Mouse (Mus musculus) left cerebral cortex, adult 9 months (tissue): ENCODE measurements around the gene Snrnp48.
A peak's percentile ranks its signal among the peaks of the same experiment; 100 is the strongest.

Experiments
- DNase-seq, 2 experiments: peaks; one replicate each; pipeline ENCODE4 v3.0.0; 2022; ENCODE audit warnings: low spot score in 2 of 2

The Snrnp48 gene

DNA sequence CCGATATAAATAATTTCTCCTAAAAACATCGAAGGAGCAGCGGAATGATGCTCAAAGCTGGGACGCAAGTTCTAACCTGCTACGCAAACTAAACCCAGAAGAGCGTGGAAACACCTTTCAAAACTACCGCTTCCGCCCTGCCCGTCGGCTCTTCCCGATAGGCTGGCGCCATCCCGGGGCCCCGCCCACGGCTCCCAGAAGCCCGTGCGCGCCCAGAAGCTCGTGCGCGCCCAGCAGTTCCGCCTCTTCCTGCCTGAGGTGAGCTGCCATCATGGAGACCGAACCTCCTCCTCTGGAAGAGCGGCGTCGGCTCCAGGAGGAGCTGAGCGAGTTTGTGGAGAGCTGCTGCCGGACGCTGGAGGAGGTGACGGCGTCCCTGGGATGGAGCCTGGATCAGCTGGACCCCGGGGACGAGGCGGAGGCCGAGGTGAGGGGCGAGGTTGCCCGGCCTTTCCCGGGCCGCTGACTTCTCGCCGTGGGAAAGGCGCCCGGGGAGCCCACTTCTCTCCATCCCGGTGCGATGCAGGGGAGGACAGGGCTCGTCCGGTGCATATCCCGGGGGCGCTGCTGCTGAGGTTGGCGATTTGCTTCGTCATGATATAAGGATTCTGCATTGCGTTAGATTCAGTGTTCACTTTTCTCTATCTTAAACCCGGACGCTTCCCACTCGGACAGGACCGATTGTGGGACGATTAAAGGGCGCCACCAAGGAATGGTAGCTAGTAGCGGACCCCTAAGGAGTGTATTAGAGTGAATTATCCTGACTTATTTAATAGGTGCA is at the start of gene Snrnp48:
Snrnp48 (plus strand) TSS at position 237 of the 781 bp plus-strand sequence.
- peak; percentile 75 to 89 for DNase-seq

DNA sequence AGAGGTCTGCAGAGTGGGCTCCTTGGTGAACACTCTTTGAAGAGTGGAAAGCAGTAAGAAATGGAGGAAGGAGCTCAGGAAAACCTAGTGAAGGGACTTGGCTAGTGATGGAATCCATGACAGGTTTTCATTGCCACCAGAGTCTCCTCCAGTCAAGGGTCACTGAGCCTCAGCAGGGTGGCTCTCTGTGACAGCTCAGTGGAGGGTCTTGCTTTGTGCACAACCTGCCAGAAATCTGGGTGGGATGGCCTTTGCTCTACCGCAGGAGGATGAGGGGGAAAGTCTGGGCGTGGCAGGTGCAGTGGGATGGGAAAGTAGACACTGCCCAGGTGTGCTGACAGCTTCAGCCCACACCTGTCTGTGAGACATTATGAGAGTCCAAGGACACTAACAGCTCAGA is 49.2 kb upstream of the Snrnp48 start:
- DNase-seq = no peak

DNA sequence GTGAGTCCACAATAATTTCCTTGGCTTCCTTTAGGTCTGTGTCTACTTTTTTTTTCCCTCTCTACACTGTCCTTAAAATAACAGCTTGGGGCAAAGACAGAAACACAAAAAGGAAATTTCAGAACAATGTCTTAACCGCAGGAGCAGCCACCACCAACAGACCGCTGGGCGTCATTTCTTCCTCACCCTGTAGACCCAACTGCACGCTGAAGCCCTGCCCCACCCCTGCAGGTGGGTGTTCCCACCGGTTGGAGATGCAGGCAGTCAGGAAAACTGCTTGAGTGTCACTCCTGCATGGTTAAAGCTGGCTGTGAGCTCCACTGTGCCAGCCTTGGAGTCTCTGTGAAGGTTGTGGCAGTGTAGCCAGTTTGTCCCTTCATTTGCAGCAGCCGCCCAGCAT is 47.1 kb upstream of the Snrnp48 start:
- DNase-seq = no peak

DNA sequence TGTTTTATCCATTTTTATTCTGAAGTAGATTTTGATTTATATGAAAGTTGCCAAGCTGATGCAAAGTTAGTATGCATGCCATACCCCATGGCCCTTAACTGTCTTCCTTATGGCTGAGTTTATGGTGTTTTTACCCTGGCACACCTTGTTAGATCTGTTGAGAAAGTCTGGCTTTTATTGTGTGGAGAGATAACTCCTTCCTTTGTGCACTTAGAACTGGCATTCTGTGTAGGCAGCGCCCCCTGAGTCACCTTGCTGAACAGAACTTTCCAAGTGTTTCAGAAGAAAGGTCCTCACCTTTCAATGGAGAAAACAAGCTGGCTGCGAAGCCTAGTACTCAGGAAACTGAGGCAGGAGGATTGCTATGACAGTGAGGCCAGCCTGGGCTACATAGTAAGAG is 42.7 kb upstream of the Snrnp48 start:
- no peak for DNase-seq

DNA sequence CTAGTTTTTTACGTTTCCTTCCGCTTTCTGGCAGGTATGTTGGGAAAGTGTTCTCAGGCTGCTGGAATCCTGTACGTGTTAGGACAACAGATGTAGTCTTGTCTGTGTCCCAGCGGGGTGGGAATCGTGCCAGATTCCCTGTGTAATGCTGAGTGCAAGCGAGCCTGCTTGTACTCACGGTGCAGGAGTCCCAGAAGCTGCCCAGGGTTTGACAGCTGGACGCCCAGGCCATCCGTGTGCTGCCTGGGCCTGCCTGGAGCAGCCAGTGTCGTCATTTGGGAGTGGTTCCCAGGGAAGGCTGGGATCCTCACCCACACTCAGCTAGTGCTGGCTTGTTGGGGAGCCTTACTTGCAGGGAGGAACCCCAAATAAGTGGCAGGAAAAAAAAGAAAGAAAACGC is 42.1 kb upstream of the Snrnp48 start:
- no peak for DNase-seq

DNA sequence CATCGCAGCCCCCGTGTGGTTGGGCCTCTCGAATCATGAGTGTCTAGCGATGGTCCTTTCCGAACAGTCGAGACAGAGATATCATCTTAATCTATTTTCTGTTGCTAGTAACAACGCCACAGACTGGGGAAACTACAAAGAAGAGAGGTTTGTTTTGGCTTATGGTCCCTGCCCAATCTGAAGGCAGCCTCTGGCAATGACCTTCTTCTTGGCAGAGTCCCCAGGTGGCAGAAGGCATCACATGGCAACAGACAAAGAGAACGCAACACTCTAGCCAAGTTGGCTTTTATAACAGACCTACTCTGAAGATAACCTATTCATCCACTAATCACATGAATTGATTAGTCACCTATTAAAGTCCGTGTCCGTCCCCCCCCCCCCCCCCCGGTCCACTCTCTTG is 39.8 kb upstream of the Snrnp48 start:
- DNase-seq = no peak

DNA sequence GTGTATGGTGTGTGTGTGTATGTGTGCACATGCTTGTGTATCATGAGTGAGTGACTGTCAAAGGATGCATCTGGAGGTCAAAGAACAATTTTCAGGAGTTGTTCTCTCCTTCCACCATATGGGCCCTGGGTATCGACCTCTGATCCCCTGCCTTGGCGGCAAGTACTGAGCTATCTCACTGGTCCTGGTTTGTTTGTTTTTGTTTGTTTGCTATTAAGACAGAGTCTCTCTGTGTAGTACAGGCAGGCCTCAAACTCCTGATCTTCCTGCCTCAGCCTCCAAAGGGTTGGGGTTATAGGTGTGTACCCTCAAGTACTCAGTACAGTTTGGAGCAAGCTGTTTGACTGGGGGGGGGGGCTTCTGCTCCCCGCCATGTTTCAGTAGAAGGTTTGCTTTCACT is 37.7 kb upstream of the Snrnp48 start:
- DNase-seq = no peak

DNA sequence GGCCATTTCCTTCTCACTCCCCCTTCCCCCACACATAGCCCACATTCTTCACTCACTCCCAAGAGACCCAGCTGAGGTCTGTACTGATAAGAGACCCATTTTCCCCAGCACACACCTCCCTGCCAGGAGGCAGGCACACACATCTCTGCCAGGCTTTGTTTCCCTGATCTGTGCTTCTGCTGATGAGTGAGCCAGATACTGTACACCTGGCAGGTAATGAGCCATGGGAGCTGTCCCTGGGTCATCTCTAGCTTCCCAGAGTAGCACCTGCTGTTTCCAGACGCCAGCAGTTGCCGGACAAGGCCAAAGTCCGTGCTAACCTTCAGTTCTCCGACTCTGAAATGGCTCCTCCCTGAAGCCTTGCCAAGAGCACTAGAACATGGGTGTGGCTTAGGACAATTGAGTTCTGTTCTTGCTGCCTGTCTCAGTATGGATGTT is 34.0 kb upstream of the Snrnp48 start:
- DNase-seq = no peak

DNA sequence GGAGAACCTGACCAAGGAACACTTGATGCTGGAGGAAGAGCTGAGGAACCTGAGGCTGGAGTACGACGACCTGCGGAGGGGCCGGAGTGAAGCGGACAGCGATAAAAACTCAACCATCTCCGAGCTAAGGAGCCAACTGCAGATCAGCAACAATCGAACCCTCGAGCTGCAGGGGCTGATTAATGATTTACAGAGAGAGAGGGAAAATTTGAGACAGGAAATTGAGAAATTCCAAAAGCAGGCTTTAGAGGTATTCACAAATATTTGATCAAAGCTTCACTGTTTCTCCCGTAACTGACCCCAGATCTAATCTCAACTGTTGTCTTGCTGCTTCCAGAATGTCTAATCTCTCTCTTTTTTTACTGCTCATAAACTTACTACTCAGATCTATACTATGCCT is 11.3 kb upstream of the Snrnp48 start:
- DNase-seq = no peak

DNA sequence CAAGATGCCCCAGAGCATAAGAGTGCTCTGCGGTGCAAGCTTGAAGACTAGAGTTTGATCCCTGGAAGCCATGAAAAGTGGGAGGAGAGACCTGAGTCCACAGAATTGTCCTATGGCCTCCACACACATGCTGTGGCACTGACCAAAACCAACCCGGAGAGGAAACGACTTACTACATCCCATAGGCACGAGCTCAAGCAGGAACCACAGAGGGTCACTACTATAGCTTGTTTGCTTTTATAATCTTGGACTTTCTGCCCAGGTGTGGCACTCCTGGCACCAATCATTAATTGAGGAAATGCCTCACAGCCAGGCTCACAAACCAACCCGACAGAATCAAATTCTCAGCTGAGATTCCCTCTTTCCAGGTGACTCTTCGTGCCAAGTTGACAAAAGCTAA is 3.3 kb upstream of the Snrnp48 start:
- DNase-seq = no peak

DNA sequence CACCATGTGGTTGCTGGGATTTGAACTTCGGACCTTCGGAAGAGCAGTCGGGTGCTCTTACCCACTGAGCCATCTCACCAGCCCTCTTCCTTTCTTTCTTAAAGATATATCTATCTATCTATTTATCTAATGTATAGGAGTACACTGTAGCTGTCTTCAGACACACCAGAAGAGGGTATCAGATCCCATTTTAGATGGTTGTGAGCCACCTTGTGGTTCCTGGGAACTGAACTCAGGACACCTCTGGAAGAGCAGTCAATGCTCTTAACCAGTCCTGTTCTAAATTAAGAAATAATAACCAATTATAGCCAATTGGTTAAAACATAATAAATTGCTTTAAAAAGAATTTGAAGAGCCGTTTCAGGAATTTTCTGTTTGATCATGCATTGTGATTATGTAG is 567 bp upstream of the Snrnp48 start:
- no peak for DNase-seq

DNA sequence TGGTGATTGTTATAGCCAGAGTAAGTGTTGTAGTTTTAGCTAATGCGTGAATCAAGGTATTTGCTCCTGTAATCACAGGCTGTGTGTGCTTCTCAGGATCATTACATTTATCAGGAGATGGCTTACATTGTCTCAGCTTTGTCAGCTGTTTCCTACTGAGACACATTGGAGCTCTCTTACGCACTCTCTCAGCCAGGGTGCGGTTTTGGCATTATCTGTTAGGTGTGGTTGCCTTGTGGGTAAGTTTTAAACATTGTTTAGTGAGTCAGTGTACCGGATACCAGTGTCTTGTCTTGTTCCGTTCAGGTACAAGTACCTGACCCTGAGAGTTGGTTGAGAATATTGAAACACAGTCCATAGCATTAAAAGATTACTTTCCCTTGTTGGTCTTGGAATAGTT is 6.4 kb downstream of the Snrnp48 start:
- DNase-seq = no peak

DNA sequence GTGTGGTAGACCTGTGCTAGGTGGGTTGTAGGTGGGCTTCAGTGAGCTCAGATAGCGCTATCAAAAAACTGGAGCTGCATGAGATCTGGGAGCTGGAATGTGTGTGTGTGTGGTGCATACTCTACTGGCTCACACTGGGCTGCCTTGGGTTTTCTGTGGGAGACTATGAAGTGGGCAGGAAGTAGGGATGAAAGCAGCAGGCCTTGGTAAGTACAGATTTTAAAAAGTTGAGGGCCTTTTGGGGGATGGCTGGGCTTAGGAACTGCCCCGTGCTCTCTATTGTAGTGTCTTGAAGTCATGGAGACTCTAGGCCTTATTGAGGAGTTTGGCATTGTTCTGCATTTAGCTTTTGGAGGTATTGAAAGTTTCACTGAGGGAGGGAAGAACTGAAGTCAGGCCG is 13.9 kb downstream of the Snrnp48 start:
- no peak for DNase-seq

DNA sequence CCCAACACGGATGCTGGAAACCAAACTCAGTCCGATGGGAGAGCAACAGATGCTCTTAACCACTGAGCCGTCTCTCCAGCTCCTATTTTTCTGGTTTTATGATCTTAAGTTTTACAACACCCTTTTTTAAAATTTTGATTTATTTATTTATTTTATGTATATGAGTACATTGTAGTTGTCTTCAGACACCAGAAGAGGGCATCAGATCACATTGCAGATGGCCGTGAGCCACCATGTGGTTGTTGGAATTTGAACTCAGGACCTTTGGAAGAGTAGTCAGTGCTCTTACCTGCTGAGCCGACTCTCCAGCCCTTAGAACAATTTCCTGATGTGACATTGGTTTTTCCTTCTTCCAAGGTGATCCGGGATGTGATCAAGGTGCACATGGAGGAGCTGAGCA is 15.6 kb downstream of the Snrnp48 start:
- DNase-seq = no peak

DNA sequence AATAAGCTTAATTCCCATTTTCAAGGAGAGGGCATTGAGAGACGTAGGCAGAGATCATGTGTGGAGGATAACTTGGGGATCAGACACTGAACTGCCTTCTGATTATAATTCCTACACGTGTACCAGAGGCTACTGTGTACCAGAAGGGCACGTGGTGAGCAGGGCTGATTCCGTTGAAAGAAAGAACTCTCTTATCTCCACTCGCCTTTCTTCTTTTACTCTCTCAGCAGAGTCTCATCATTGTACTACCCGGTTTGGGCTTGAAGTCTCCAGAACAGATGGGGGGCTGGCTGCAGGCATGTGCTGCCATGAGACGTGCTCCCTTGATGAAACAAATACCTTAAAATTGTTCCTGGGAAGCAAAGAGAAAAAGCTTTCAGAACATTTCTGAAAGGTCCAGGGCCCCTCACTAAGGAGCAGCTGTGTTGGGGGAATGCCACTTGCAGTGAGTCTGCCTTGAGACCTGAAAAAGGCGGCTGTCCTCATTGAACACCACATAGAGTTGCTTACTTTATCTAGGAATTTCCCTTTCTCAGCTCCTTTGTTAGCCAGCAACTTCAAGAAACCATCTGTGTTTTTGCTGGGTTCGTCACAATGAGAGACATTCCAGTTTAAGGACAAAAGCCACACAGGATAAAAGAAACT is 25.6 kb downstream of the Snrnp48 start:
- DNase-seq = no peak

DNA sequence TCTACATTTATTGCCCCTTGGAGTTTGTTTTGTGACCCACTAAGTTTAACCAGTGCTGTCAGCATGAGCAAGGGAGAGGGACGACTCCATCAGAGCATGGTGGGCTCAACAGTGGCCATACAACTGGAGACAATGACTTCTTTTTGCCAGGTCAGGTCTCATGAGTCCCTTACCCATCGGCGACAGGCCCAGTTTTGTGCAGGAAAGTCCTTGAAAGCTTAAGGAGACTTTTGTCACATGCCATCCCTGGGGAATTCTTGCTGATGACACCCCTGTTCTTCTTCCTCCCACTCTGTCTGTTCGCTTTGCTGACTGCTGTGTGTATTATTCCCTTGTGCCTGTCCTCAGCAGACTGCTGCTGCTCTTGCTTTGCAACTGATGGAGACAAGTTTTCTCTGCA is 27.7 kb downstream of the Snrnp48 start:
- no peak for DNase-seq

DNA sequence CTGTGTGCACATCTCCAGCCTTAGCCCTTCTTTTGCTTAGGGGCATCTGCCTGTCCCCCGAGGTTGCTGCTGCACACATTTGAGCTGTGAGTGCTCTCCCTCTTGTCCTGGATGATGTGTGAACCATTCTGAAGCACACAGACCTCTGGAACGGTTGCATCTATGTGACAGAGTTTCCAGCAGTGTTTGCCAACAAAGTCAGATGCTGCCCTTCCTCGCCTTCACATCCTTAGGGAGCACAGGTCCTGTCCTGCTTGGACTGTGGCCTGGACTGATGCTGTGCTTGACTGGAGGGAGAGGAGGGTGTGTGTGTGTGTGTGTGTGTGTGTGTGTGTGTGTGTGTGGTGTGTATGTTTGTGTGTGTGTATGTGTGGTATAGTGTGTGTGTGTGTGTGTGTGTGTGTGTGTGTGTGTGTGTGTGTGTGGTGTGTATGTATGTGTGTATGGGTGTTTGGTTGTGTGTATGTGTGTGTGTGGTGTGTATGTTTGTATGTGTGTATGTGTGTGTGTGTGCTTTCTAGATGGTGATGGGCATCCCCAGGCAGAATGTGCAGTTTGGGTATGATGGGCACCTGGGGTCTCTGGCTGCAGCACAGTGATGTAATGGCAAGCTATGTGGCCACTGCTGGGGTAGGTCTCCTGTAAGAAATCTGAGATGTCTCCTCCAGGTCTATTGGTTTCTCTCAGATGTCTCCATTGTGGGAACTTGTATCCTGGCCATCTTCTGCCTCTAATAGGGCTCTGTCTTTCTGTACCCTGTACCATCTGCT is 28.3 kb downstream of the Snrnp48 start:
- no peak for DNase-seq

DNA sequence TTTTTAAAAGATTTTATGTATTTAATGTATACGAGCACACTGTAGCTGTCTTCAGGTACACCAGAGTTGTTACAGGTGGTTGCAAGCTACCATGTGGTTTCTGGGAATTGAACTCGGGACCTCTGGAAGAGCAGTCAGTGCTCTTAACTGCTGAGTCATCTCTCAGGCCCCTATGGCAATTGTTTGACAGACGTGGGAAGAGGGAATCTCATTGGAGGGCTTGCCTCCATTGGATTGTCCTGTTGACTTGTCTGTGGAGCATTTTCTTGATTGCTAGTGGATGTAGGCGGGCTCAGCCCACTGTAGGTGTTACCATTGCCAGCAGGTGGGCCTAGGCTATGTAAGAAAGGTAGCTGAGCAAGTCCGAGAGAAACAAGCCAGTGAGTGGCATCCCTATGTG is 29.9 kb downstream of the Snrnp48 start:
- DNase-seq = no peak

DNA sequence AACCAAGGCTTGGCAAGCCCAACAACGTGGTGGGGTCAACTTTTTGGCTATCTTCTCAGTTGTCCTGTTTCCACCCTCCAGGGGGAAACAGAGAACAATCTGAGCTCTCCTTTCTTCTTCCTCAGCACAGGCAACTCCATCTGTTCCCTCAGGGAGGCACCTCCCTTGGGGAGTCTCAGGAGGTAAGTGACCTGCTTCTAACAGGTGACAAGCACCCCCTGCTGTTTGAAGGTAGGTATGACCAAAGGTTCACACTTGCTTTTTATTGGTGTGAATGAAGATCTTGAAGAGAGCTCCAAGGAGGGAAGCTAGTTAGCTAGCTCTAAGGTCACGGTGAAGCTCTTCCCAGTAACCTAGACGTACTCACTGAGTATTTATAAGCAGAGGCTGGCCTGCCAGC is 30.6 kb downstream of the Snrnp48 start:
- no peak for DNase-seq

DNA sequence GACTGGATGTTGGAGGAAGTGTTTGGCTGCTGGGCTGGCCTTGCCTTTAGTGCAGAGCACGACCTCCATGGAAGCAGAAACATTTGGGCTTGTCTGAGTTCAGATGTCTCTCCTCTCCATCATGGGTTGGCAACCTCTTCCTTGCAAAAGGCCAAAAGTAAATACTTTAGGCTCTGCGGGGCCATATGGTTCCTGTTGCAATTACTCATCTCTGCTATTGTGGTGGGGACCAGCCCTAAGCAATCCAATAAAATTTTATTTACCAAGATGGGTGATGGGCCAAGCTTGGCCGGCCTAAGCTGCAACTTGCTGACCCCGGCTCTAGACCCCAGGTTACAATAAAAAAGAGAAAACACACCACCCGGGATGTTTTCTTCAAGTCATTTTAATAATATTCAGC is 43.4 kb downstream of the Snrnp48 start:
- DNase-seq = no peak

DNA sequence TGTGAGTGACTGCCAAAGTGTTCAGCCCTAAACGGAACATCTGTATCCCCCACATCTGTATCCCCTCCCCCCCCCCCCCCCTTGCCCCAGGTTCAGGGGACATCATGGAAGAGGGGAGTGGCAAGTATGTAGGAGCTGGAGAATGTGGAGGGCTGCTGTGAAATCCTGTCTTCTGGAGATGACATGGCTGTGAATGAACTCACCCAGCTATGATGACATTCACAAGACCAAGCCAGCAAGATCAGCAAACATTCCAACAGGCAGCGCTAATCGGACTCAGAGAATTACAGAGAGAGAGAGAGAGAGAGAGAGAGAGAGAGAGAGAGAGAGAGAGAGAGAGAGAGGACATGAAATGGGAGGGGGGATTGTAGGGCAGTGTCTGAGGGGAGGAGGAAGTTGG is 46.5 kb downstream of the Snrnp48 start:
- no peak for DNase-seq

DNA sequence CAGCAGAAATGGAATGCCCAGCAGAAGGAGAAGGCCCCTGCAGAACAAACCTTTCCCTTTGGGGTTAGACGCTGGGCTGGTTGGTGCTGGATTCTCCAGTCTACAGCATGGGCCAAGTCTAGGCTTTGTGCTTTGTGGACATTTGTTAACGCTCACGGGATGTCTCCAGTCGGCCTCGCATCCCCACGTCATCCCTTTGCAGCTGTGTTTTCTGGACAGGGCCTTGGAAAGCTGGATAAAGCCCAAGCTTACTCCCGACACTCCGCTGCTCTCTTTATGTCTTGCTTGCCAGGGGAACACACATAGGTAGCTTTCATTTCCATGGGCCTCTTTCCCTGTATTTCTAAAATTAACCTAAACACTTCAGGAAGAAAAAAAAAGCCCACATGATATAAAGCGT is 49.0 kb downstream of the Snrnp48 start:
- DNase-seq = peak; percentile 13 to 36

DNA sequence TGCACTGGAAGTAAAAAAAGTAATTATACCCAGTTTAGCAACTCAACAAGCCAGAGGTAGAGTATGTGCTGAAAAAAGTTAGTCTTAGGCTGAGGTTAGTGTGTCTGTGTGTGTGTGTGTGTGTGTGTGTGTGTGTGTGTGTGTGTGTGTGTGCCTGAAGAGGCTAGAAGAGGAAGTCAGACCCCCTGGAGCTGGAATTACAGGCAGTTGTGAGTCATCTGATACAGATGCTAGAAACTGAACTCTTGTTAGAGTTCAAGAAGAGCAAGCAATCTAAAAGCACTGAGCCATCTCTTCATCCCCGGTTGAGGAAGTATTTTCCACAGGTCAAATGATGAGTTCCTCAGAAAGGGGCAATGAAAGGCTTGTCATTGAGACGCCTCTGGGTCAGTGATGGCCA is 54.2 kb downstream of the Snrnp48 start:
- no peak for DNase-seq
